Mouse (Mus musculus) kidney, adult 9 months (tissue): ENCODE data around the gene Nfix.
A peak's percentile ranks its signal among the peaks of the same experiment; 100 is the strongest.
"Not testable (repeated sequence)": the region's sequence is repeated elsewhere in the genome, so short reads cannot be mapped to it uniquely, and the experiment has no call there.

Source experiments
- DNase-seq: peaks from one replicate; pipeline ENCODE4 v3.0.0; 2022

Gene Nfix

DNA sequence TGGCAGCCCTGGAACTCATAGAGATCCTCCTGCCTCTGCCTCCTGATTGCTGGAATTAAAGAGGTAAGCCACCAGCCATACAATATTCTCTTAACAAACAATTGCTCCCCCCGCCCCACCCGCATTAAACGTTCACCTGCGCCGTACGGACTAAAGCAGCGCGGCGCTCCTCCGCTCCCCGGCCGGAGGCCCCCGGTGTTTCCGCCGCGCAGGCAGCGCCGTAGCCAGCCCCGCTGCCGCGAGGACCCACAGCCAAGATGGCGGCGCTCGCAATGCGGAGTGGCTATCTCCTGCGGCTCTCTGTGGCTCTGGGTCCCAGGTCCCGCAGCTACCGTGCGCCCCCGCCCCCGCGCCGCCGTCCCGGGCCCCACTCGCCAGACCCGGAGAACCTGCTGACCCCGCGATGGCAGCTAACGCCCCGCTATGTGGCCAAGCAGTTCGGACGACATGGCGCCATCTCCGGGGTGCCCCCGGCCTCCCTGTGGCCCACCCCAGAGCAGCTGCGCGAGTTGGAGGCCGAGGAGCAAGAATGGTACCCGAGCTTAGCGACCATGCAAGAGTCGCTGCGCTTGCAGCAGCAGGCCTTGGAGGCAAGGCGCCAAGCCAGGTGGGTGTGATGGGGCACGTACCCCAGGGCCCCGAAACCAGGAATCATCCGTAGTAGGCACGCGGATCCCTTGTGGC, 32.0 kb upstream of the Nfix start:
- DNase-seq, result peak; percentile 72

DNA sequence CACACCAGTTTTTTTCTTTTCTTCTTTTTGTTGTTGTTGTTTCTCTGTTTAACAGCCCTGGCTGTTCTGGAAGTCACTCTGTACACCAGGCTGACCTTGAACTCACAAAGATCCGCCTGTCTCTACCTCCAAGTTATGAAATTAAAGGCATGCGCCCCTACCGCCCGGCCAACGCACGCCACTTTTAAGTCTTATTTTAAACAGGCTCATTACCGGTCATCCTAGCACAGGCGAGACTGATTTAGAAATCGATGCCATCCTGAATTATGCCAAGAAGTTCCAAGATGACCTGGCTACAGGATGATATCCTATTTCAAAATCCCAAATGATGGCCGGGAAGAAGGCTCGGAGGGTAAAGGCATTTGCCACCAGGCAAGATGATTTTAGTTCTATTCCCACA, 31.3 kb upstream of the Nfix start, which contains the start of gene Gadd45gip1:
TSS of gene Gadd45gip1 (plus strand) at position 33 of the 400 bp plus-strand sequence.
- no peak for DNase-seq

DNA sequence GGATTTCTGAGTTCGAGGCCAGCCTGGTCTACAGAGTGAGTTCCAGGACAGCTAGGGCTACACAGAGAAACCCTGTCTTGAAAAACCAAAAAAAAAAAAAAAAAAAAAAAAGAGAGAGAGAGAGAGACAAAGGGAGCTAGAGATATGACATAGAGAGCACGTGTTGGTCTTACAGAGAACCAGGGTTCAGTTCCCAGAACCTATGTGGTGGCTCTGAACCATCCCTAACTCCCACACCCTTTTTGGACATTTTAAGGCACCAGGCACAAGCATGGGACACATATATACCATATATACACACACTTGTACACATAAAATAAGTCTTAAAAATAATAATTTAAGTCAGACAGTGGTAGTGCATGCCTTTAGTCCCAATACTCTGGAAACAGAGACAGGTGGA, 26.4 kb upstream of the Nfix start:
- DNase-seq, result not testable (repeated sequence)

DNA sequence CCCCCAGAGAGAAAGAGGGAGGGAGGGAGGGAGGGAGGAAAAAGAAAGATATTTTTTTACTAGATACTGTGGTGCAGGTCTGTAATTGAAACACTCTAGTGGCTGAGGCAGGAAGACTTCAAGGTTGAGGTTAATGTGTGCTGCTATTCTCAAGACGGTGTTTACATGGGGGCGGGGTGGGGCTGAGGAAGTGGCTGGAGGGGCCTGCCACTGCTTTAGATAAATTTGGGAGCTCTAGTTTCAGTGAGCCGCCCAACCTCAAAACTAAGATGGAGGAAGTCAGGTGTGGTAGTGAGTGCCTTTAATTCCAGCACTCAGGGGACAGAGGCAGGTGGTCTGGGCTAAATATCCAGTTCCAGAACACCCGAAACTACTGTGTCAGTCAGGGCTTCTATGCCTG, 25.5 kb upstream of the Nfix start:
- DNase-seq, result no peak

DNA sequence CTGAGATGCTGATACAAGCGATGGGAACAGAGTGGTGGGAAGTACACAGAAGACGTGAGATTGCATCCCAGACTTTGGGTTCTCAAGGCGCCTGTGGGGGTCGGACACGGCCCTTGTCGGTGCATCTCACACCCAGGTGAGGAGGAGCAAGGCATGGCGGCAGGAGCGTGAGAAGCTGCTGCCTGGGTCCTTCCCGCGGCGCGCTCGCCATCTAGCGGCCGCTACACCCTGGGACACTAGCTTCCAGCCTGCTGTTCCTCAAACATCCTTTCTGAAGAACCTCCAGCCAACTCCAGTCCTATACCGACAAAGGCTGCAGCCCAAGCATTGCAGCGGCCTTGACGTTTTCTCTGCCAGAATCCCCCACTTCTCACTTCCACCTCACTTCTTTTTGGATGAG, 23.5 kb upstream of the Nfix start:
- DNase-seq, result no peak

DNA sequence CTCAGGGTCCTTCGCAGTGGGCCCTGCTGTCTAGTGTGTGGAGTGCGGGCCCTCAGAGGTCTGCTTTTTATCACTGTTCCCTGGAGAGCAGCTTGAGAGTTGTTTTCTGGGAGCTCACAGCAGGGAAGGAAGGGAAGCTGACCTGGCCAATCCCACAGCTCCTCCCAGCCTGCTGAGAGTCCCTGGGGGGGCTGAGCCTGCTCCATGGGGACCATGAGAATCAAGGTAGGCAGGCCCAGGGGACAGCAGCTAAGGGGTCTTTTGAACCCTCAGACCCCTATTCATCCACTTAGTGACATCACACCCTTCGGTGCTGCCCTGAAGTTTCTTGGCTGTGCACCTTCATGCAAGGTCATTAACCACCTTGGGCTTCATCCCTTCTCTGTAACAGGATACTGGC, 22.6 kb upstream of the Nfix start, which contains the start of gene Dand5:
TSS of gene Dand5 (minus strand) at position 101 of the 400 bp plus-strand sequence.
- no peak for DNase-seq

DNA sequence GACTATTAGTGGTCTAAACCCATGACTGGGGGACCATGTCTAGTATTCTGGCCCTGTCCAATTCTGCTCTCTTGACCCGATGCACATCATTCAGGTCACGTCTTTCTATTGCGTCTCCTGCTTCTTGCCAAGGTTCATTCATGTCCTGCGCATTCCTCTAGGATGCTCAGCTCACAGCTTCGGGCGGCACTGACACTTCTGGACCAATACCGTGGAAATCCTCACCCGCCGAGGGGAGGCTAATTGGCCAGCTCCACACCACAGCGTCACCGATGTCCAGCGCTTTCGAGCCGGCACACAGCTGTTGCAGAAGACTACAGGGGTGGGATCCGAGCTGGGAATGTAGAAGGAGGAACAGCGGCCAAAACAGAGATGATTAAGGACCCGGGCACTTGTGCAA, 16.0 kb upstream of the Nfix start:
- DNase-seq, result no peak

DNA sequence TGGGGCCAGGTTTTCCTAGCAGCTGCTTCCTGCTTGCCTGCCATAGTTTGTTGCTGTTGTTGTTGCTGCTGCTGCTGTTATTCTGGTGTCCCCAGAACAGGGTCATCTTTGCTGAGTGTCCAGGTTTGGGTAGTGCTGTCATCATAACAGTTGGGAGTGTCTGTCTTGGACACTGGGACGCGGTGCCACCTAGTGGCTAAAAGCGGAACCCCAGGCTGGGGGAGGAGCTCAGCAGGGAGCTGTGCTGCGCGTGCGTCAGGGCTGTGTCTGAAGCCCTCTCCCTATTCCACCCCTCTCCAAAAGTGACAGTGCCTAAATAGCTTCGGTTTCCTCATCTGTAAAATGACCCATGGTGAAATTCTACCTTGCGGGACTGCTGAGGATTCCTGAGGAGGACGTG, 15.4 kb upstream of the Nfix start:
- DNase-seq, result peak; percentile 96

DNA sequence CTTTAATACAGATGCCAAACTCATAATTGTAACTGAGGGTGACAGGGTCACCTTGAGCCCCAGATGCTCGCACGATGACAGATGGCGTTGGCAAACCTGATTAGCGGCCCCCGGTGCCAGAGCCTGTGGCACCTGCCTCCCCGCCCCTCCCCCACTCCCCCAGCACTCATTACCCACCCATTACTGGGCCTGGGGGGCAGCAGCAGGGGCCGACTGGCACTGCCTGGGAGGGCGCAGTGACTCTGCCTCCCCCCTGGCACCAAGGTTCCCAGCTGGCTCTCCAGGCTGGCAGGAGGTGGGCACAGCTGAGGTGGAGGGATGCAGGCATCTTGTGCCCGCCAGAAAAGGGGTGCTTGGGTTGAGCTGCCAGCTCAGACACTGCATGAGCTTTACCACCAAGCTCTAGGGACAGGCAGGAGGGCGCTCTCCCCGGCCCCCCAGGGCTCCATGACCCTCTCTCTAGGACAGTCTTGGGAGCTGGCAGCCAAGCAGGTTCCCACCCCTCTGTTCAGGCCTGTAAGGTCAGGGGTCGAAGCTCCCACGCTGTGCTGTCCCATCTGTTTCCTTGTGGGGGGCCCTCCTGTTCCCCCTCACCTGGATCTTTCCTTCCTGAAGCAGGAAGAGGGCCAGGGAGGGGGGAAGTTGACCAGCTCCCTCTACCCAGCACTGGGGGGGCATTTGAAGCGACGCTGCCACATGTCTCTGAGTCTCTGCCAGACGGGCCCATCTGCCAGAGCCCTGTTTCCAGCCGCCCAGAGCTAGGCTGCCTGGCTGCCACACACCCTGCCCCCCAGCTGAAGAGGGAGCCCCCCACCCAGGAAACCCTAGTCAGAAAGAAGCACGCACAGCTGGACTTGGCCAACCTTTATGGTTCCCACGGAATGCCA, 14.7 kb upstream of the Nfix start:
- no peak for DNase-seq

DNA sequence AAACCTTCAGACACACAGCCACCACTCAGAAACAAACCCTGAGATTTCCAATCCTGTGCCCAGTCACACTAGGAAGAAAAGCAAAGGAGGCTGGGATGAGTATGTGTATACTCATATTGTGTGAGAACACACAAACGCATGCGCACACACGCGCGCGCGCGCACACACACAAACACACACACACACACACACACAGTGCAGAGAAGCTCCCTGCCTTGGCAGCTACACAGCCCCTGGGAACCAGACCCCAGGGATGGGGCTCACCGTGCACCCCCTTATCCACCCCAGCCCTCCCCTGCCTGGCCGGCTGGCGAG, 14.1 kb upstream of the Nfix start:
- no peak for DNase-seq

DNA sequence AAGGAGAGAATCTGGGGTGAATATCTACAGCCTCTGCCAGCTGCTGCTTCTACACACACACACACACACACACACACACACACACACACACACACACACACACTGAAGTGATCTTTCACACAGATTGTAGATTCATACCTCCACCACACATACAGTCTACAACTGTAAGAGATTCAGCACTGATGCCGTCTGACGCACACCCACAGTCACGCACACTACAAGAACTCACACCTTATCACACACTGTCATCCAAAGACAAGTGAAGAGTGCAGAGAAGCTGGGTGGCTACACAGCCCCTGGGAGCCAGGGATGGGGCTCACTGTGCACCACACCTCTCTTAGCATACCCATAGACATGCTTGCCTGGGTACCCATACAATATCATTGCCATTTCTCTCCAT, 13.7 kb upstream of the Nfix start:
- DNase-seq, result no peak

DNA sequence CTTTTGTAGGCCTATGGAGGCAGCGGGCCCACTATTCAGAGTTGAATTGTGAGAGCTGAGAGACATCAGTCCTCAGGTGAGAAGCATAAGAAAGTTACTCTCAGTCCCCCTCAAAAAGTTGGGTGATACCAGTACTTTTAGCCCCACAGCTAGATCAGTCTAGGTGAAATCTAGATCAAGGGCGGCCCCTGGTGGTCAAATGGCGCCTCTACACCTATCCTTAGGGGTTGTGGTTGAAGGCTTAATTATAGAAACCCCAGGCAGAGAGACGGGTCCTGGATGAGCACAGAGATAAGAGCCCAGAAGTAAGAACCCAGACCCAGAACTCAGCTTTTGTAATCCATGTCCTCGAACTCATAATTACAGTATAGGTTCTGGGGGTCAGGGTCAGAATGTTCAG, 12.9 kb upstream of the Nfix start:
- peak; percentile 85 for DNase-seq

DNA sequence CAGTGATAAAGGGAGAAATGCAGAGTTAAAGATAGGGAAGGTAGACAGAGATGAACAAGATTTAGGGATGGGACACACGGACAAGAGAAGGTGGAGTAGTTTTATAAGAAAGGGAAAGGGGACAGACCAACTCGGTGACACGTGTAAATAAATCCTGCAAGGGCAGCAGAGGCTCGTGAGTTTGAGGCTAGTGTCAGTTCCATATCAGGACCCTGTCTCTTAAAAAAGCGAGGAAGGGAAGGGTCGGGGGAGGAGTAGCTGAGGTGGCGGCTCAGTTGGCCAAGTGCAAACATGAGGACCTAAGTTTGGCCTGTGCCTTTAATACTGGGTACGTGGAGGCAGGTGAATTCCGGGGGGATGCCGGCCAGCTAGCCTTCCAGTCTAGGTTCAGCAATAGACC, 11.2 kb upstream of the Nfix start:
- DNase-seq, result no peak

DNA sequence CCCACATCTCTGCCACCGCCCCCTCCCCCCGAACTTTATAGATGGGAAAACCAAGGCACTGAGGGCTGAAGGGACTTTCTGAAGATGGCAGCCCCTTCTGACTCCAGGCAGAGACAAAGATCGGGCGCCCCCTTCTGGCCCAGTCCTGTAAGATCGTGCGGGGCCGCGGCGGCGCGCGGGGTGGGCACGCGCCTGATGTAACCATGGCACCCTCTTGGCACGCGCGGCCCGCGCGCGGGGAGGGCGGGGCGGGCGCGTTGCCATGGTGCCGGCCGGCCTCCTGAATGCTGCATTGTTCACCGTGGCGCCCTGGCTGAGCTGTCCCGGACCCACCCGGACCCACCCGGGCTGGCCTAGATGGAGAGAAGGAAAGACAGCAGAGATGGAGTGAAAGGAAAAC, 10.8 kb upstream of the Nfix start:
- DNase-seq, result peak; percentile 94

DNA sequence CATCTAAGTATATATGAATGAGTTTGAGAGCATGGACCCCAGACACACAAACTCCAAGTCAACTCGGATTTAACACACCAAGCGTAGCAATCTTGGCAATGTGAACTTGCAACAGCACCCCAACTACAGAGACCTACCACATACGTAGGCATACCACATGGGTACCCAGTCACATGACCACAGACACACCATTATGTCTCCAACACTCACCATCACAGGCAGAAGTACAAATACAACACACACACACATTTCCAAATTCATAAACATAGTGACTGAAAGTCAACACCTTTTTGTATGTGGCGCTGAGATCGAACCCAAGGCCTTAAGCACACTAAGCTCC, 9.8 kb upstream of the Nfix start:
- no peak for DNase-seq

DNA sequence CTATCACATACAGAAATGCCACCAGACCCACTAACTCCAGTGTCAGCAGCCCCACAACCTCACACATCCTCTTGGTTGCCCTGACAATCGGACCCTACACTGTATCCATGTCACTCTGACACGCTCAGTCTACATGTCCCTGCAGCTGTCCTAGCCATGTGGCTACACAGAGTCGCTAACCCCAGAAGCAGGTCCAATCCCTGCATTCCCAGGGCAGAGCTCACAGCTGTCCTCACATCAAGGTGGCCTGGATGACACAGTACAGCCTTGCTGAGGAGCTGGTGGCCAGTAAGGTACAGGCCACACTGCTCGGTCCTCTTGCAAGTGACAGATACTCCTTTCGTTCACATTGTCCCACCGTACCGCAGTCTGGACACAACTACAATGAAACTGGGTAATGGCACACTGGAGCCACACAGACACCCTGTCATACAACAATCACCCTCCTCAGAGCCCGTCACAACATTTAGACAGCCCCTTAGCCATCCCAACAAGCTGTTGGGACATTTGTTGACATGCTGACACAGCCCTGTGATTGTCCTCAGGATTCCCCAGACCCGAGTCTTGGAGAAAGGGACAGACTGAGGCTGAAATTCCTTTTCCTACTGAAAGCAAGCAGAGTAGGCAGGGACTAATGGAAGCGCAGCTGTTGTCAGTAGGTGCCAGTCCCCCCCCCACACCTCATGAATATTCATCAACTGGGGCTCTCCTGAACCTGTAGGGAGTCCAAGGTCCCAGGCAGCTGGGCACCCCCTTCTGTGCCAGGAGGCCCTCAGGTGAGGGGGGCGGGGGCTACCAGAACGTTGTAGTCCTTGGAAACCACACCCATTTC, 9.2 kb upstream of the Nfix start:
- no peak for DNase-seq

DNA sequence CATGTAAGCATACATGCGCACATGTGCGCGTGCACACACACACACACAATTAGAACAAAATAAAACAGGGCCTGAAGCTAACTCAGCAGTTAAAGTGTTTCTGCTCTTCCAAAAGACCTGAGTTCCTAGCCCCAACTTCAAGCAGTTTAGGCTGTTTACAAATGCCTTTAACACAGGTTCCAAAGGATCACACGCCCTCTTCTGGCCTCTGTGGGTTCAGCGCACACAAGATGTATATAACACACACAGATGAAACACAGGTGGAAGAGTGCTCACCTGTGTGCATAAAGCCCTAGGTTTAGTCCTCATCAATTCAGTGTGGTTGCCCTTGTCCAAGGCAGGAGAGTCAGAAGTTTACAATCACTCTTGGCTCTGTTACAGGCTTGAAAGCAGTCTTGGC, 5.9 kb upstream of the Nfix start:
- no peak for DNase-seq

DNA sequence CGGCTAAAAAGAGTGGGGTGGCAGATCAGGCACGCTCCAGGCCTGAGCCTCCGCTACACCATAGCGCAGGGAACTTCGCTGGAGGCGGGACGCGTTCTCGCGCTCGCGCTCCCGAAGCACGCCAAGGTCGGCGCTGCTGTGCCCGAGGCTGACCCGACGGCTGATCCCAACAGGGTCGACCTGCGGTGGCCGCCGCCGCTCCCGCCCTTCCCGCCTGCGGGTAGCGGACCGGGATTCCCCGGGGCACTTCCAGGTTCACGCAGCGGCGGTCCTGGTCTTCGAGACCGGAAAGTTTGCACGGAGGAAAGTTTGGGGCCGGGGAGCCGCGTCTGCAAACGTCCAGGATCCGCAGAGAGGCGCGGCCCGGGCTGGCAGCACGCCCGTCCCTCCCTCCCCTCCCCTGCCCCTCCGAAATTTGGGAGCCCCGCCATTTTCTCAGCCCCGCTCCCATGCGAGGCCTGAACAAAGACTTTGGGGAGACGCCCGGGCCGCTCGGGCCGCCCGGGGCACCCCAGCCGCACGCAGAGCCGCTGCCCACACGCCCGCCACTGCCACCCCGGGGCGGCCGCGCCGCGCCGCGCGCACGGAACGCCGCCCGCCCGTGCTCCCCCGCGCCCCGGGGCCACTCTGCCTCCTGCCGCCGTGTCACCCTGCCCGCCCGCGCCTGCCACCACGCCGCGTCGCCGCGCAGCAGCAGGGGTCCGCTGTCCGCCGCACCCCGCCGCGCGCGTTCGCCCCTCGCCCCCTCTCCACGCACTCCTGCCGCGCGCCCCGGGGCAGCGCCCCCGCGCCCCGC, 810 bp downstream of the Nfix start:
- peak; percentile 57 for DNase-seq

DNA sequence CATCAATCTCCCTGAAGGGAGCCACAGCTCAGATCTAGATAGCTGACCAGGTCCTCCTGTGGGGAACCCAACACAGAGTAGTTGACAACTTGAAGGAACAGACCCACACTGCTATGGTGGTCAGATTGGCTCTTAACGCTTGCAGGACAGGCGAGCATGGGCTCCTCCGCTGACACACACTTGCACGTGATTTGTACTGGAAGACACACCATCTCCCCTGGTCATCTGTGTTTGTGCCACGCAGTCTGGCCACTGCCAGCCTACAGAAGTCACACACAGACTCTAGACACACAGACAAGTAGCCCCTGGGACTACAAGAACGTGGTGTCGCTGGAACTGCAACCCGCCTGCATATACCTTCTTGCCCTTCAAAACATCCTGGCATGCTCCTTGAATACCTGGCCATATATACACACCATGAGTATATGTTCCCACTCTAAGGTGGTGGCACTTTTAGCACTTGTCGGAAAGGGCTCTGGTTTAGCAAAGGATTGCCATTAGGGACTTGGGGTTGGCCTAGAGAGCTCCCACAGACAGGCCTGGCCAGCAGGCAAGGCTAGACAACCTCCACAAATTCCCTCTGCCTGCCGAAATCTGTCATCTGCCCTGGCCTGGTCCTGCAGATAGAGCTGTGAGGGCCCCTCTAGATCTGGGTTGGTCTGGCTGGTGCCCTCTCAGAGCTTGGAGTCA, 1.6 kb downstream of the Nfix start:
- no peak for DNase-seq

DNA sequence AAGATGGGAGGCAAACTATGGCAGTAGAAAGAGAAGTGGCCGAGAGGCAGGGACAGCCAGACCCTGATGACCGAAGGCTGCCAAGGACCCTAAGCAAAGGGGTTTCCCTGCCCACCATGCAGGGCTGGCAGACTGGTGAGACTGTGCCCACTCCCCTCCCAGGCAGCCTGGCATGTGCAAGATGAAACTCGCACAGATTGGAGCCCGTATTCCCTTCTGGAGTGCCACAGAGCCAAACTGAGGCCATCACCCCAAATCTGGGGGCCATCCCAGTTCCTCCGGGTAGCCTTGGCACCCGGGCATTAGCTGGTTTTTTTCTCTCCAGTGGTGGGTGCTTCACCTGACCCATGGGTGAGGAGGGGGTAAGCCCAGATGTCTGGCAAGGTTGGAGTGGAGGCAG, 2.2 kb downstream of the Nfix start:
- DNase-seq, result no peak

DNA sequence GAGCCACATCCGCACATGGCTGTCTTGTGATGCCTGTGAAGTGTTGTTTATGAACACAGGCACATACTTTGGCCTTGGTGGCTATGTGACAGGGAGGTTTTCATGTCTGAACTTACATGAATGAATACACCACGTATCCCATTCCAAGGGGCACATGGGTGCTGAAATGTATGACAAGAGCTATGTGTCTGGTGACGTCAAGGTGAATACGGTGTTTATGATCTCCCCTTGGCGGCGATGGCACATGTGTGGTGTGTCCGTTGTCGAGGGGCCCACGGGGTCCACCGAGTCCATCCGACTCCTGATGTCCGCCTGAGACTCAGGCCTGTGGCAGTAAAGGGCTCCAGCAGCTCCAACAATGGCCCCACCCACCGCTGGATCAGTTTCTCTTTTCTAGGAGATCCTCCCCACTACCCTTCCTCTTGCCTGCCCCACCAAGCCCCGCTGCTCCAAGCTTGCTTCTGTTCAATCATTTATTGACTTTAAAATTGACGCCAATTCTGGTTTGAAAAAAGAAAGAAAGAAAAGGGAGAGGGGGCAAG, 2.8 kb downstream of the Nfix start:
- DNase-seq, result no peak

DNA sequence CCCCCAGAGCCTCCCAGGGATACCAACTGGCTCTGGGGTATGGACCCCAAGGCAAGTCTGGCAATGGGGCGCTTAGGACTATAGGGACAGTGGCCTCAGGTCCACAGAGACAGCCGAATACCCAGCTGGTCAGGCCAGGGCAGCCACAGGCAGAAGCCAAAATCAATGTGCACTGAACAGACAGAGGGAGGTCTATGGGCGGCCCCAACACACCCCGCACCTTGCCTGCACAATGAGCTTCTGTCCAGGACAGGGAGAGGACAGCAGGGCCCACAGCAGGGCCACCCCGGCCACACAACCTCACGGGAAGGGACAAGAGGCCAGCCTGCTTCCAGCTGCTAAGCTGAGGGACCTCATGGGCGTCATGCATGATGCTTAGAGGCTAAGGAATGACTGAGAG, 5.7 kb downstream of the Nfix start:
- no peak for DNase-seq
